Mouse (Mus musculus): ENCODE data around the gene Sv2c. TPM values are rescaled to one million over a fixed set of nuclear protein-coding genes. Genes with fewer than 3 reads are reported as not detected.

The Sv2c gene
- total RNA-seq, 2 experiments from 2014 or later, result 0.07 to 0.24 TPM

Other genes starting within 250 kb of the Sv2c start
- gene Iqgap2, start 240.7 kb downstream of the Sv2c start, total RNA-seq (2021), result 1 to 10 TPM; 3.1 to 3.3 TPM
- 10 to 100 TPM; 13.1 to 14.8 TPM for gene Gm20075, start 51.2 kb downstream of the Sv2c start, total RNA-seq (2021)
- not detected for gene Gm17190, start 50.5 kb downstream of the Sv2c start, total RNA-seq (2021)

All from heart, postnatal 14 days (tissue).